Mouse (Mus musculus): ENCODE results near the gene Slit3. TPM values are rescaled to one million over a fixed set of nuclear protein-coding genes. Genes with fewer than 3 reads are reported as not detected.

The Slit3 gene
- polyA plus RNA-seq, 1 experiment from 2014 or later = 11.1 TPM

- H3K27me3 ChIP-seq (ENCODE audit: control insufficient read depth, insufficient read depth, low read length) = peaks cover 84% of the 10 kb centered on the region
Measured at GRCm38 (mm10) chr11:35366611-35367010, 245.6 kb downstream of the Slit3 start.

GRCm38 (mm10) chr11:35367248-35367647 is 246.2 kb downstream of the Slit3 start:
- Histone ChIP-seq H3K4me1 (ENCODE audit: control insufficient read depth, insufficient read depth, low read length) (peaks cover 18% of the 10 kb centered on the region), H3K9ac (ENCODE audit: low read length) (no peak overlapping the region), H3K36me3 (ENCODE audit: control insufficient read depth, insufficient read depth, low read length) (no peaks in the 10 kb centered on the region), H3K27ac (ENCODE audit: low read depth, low read length) (no peak overlapping the region), H3K4me3 (ENCODE audit: low read depth, low read length) (no peak overlapping the region), H3K27me3 (ENCODE audit: control insufficient read depth, insufficient read depth, low read length) (peaks cover 78% of the 10 kb centered on the region), H3K9me3 (ENCODE audit: control insufficient read depth, low read length) (peaks cover 2% of the 10 kb centered on the region; the same call in 1 of the 2 replicates), H3K4me2 (no peak overlapping the region)
- ATAC-seq (ENCODE audit: low FRiP score) (no peak), DNase-seq (ENCODE audit: low spot score, missing footprints) (no peak)
- 88% methylated on average over 4 of the region's 4 CpGs for WGBS

More at GRCm38 (mm10) chr11:35366611-35367010, 245.6 kb downstream of the Slit3 start:
- no peak overlapping the region for H3K27ac ChIP-seq (ENCODE audit: low read depth, low read length)
- peaks cover 2% of the 10 kb centered on the region; the same call in 1 of the 2 replicates for H3K9me3 ChIP-seq (ENCODE audit: control insufficient read depth, low read length)
- no peak overlapping the region for H3K9ac ChIP-seq (ENCODE audit: low read length)
- DNase-seq (ENCODE audit: low spot score, missing footprints) (no peak), ATAC-seq (ENCODE audit: low FRiP score) (no peak)
- H3K4me2 ChIP-seq = no peak overlapping the region
- WGBS = 74% methylated on average over 4 of the region's 4 CpGs
- H3K4me3 ChIP-seq (ENCODE audit: low read depth, low read length) = no peak overlapping the region
- H3K36me3 ChIP-seq (ENCODE audit: control insufficient read depth, insufficient read depth, low read length) = no peaks in the 10 kb centered on the region
- H3K4me1 ChIP-seq (ENCODE audit: control insufficient read depth, insufficient read depth, low read length) = peaks cover 18% of the 10 kb centered on the region

GRCm38 (mm10) chr11:35369964-35370363 is 248.9 kb downstream of the Slit3 start:
- Histone ChIP-seq H3K4me2 (no peak overlapping the region), H3K9ac (ENCODE audit: low read length) (no peak overlapping the region), H3K27ac (ENCODE audit: low read depth, low read length) (no peak overlapping the region), H3K4me1 (ENCODE audit: control insufficient read depth, insufficient read depth, low read length) (peaks cover 14% of the 10 kb centered on the region), H3K9me3 (ENCODE audit: control insufficient read depth, low read length) (peaks cover 5% of the 10 kb centered on the region; the same call in 1 of the 2 replicates), H3K4me3 (ENCODE audit: low read depth, low read length) (no peak overlapping the region), H3K36me3 (ENCODE audit: control insufficient read depth, insufficient read depth, low read length) (no peaks in the 10 kb centered on the region), H3K27me3 (ENCODE audit: control insufficient read depth, insufficient read depth, low read length) (peaks cover 52% of the 10 kb centered on the region)
- 24% methylated on average over 7 of the region's 7 CpGs for WGBS
- DNase-seq (ENCODE audit: low spot score, missing footprints) (no peak), ATAC-seq (ENCODE audit: low FRiP score) (no peak)

- DNase-seq (ENCODE audit: low spot score, missing footprints) (no peak), ATAC-seq (ENCODE audit: low FRiP score) (no peak)
- 12% methylated on average over 5 of the region's 5 CpGs for WGBS
- Histone ChIP-seq H3K9ac (ENCODE audit: low read length) (no peak overlapping the region), H3K4me2 (no peak overlapping the region), H3K27me3 (ENCODE audit: control insufficient read depth, insufficient read depth, low read length) (peaks cover 47% of the 10 kb centered on the region), H3K4me3 (ENCODE audit: low read depth, low read length) (no peak overlapping the region), H3K4me1 (ENCODE audit: control insufficient read depth, insufficient read depth, low read length) (peaks cover 11% of the 10 kb centered on the region), H3K9me3 (ENCODE audit: control insufficient read depth, low read length) (peaks cover 5% of the 10 kb centered on the region; the same call in 1 of the 2 replicates), H3K36me3 (ENCODE audit: control insufficient read depth, insufficient read depth, low read length) (no peaks in the 10 kb centered on the region), H3K27ac (ENCODE audit: low read depth, low read length) (no peak overlapping the region)
Measured at GRCm38 (mm10) chr11:35370705-35371104, 249.7 kb downstream of the Slit3 start.

GRCm38 (mm10) chr11:35372410-35372809 is 251.4 kb downstream of the Slit3 start:
- Histone ChIP-seq H3K36me3 (ENCODE audit: control insufficient read depth, insufficient read depth, low read length) (no peaks in the 10 kb centered on the region), H3K4me1 (ENCODE audit: control insufficient read depth, insufficient read depth, low read length) (peaks cover 3% of the 10 kb centered on the region; the same call in 1 of the 2 replicates), H3K9ac (ENCODE audit: low read length) (no peak overlapping the region), H3K9me3 (ENCODE audit: control insufficient read depth, low read length) (peaks cover 3% of the 10 kb centered on the region; the same call in 1 of the 2 replicates), H3K4me3 (ENCODE audit: low read depth, low read length) (no peak overlapping the region), H3K4me2 (no peak overlapping the region), H3K27me3 (ENCODE audit: control insufficient read depth, insufficient read depth, low read length) (peaks cover 34% of the 10 kb centered on the region), H3K27ac (ENCODE audit: low read depth, low read length) (no peak overlapping the region)
- WGBS = 92% methylated on average over 3 of the region's 3 CpGs
- no peak for ATAC-seq (ENCODE audit: low FRiP score)
- DNase-seq (ENCODE audit: low spot score, missing footprints) = no peak

GRCm38 (mm10) chr11:35375072-35375471 is 254.0 kb downstream of the Slit3 start:
- 75% methylated on average over 4 of the region's 4 CpGs for WGBS
- peaks cover 3% of the 10 kb centered on the region; the same call in 1 of the 2 replicates for H3K4me1 ChIP-seq (ENCODE audit: control insufficient read depth, insufficient read depth, low read length)
- H3K4me2 ChIP-seq = no peak overlapping the region
- no peak overlapping the region for H3K4me3 ChIP-seq (ENCODE audit: low read depth, low read length)
- peaks cover 8% of the 10 kb centered on the region for H3K27me3 ChIP-seq (ENCODE audit: control insufficient read depth, insufficient read depth, low read length)
- H3K27ac ChIP-seq (ENCODE audit: low read depth, low read length) = no peak overlapping the region
- ATAC-seq (ENCODE audit: low FRiP score) (no peak), DNase-seq (ENCODE audit: low spot score, missing footprints) (no peak)
- H3K9ac ChIP-seq (ENCODE audit: low read length) = no peak overlapping the region
- no peaks in the 10 kb centered on the region for H3K36me3 ChIP-seq (ENCODE audit: control insufficient read depth, insufficient read depth, low read length)
- peaks cover 3% of the 10 kb centered on the region; the same call in 1 of the 2 replicates for H3K9me3 ChIP-seq (ENCODE audit: control insufficient read depth, low read length)

GRCm38 (mm10) chr11:35378802-35379201 is 257.8 kb downstream of the Slit3 start:
- no peak for ATAC-seq (ENCODE audit: low FRiP score)
- WGBS = 74% methylated on average over 7 of the region's 7 CpGs
- Histone ChIP-seq H3K9me3 (ENCODE audit: control insufficient read depth, low read length) (no peaks in the 10 kb centered on the region), H3K27me3 (ENCODE audit: control insufficient read depth, insufficient read depth, low read length) (no peaks in the 10 kb centered on the region; the same call in none of the 2 replicates), H3K9ac (ENCODE audit: low read length) (no peak overlapping the region), H3K36me3 (ENCODE audit: control insufficient read depth, insufficient read depth, low read length) (no peaks in the 10 kb centered on the region), H3K4me3 (ENCODE audit: low read depth, low read length) (no peak overlapping the region), H3K4me1 (ENCODE audit: control insufficient read depth, insufficient read depth, low read length) (no peaks in the 10 kb centered on the region), H3K27ac (ENCODE audit: low read depth, low read length) (no peak overlapping the region), H3K4me2 (no peak overlapping the region)
- no peak for DNase-seq (ENCODE audit: low spot score, missing footprints)

- 92% methylated on average over 7 of the region's 7 CpGs for WGBS
- Histone ChIP-seq H3K27ac (ENCODE audit: low read depth, low read length) (no peak overlapping the region), H3K4me1 (ENCODE audit: control insufficient read depth, insufficient read depth, low read length) (no peaks in the 10 kb centered on the region), H3K36me3 (ENCODE audit: control insufficient read depth, insufficient read depth, low read length) (no peaks in the 10 kb centered on the region), H3K27me3 (ENCODE audit: control insufficient read depth, insufficient read depth, low read length) (no peaks in the 10 kb centered on the region; the same call in none of the 2 replicates), H3K9ac (ENCODE audit: low read length) (no peak overlapping the region), H3K4me2 (no peak overlapping the region), H3K4me3 (ENCODE audit: low read depth, low read length) (no peak overlapping the region), H3K9me3 (ENCODE audit: control insufficient read depth, low read length) (no peaks in the 10 kb centered on the region)
- DNase-seq (ENCODE audit: low spot score, missing footprints) = no peak
- no peak for ATAC-seq (ENCODE audit: low FRiP score)
Measured at GRCm38 (mm10) chr11:35379407-35379806, 258.4 kb downstream of the Slit3 start.

GRCm38 (mm10) chr11:35380766-35381165 is 259.7 kb downstream of the Slit3 start:
- H3K4me1 ChIP-seq (ENCODE audit: control insufficient read depth, insufficient read depth, low read length) = no peaks in the 10 kb centered on the region
- no peak for ATAC-seq (ENCODE audit: low FRiP score)
- WGBS = 83% methylated on average over 1 of the region's 1 CpGs
- no peak overlapping the region for H3K27ac ChIP-seq (ENCODE audit: low read depth, low read length)
- H3K4me3 ChIP-seq (ENCODE audit: low read depth, low read length) = no peak overlapping the region
- H3K9me3 ChIP-seq (ENCODE audit: control insufficient read depth, low read length) = no peaks in the 10 kb centered on the region
- no peak for DNase-seq (ENCODE audit: low spot score, missing footprints)
- H3K9ac ChIP-seq (ENCODE audit: low read length) = no peak overlapping the region
- no peaks in the 10 kb centered on the region; the same call in none of the 2 replicates for H3K27me3 ChIP-seq (ENCODE audit: control insufficient read depth, insufficient read depth, low read length)
- no peak overlapping the region for H3K4me2 ChIP-seq
- no peaks in the 10 kb centered on the region for H3K36me3 ChIP-seq (ENCODE audit: control insufficient read depth, insufficient read depth, low read length)

Data from midbrain, embryonic 11.5 days (tissue).